Mouse (Mus musculus): ENCODE data around the gene Ints13. TPM values are rescaled to one million over a fixed set of nuclear protein-coding genes. Genes with fewer than 3 reads are reported as not detected.

The Ints13 gene
- polyA plus RNA-seq, 2 experiments from 2014 or later, result 53.1 to 58.5 TPM

- no peak for ATAC-seq
Observed at GRCm38 (mm10) chr6:146538661-146539060, 39.0 kb downstream of the Ints13 start.

GRCm38 (mm10) chr6:146538071-146538470 lies 39.6 kb downstream of the Ints13 start:
- no peak for ATAC-seq

- ATAC-seq, result no peak
Observed at GRCm38 (mm10) chr6:146537111-146537510, 40.5 kb downstream of the Ints13 start.

DNA sequence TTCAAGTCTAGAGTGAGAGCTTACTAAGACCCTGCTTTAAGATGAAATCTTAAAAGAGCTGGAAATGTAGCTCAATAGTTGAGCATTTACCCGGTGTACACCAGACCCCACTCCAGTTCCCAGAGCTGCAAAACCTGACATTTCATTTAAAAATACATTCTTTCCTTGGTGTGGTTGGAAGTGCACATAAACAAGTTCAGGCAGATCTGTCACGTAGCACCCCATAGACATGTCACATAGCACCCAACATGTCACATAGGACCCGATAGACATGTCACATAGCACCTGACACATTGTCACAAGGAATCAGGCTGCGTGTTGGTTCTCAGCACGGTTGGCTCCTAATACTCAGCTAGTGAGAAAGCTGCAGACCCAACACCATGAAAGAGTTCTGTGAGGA lies 42.1 kb downstream of the Ints13 start:
- ATAC-seq, result no peak

GRCm38 (mm10) chr6:146533146-146533545 lies 44.5 kb downstream of the Ints13 start:
- ATAC-seq, result no peak

DNA sequence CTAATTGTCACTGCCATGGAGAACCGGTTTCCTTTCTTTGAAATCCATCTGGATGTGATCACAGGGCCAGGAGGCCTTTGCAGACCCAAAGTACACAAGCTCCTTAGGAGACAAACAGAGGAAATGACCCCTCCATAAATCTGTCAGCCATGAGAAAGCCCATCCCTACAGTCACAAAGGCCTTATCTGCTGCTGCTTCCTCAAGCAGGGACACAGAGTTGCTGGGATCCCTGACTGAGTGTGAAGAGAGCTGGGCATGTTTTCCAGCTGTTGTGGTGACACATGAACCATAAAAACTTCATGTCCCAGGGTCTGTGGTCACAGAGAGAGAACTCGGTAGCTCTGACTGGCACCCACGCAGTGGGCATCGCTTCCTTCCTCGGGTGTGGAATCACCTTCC lies 46.9 kb downstream of the Ints13 start:
- no peak for ATAC-seq

DNA sequence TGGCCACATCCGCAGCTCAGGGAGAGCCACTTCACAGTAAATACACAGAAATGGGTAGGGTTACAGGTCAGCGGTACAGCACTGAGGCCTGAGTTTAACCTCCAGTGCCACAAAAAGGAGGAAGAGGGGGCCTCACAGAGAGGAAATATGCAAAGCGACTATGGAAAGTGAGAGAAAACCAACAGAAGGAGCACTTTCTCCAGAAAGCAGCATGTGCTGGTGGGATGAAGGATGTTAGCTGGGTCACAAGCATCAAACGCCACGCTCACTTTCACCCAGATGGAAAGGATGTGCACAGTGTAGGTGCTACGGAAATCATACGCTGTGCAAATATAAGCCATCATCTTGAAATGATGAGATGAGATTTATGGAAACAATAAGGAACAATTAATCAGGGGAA lies 47.3 kb downstream of the Ints13 start:
- ATAC-seq, result no peak

- no peak for ATAC-seq
Observed at GRCm38 (mm10) chr6:146527537-146527936, 50.1 kb downstream of the Ints13 start.

GRCm38 (mm10) chr6:146525500-146525899 lies 52.1 kb downstream of the Ints13 start:
- ATAC-seq, result no peak

DNA sequence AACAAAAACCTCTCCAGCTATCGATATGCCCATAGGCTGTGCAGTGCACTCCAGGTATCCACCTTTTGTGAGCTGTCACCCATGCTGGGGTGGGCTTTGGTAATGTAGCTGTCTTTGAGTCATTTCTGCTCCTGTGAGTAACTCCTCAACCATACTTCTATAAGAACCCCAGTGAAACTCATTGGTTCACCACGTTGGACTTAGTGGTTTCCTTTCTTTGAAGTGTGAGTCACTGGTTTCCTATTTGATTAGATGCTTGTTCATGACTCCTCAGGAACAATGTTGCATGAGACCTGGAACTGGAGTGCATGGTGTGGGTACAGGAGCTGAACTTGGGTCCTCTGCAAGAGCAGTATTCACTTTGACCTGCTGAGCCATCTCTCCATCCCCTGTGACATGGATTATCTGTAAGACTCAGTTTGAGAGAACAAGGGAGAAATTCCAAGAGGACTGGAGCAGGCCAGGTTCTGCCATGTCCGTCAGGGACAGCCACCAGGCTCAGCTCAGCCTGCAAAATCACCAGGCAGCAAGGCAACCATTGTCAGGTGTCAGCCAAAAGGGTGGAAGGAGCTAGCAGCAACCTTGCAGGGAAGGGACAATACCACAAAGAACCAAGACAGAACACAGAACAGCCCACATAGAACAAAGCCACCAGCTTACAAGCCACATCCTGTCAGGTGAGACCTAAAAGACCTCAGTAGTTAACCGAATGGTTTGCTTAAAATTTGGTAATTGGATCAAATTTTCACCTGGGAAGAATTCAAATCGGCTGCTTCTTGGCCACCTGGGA lies 56.0 kb downstream of the Ints13 start:
- peak; percentile 85 for ATAC-seq

DNA sequence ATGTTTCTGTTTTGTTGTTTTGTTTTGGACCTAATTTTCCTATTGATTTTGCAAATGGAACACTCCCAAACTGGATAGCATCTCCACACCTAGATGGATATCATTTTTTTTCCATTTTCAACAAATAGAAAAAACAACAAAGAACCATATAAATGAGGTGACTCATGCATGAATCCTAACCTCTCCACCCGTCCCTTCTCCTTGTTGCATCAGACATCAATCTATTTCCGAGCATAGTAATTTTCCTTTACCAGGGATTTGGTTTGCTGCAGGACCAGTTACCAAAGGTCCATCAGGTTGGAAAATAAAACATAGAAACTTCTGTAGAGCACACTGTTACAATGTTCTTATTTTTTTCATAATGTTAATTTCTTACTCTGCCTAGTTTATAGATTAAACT lies 58.6 kb downstream of the Ints13 start:
- ATAC-seq, result no peak

- no peak for ATAC-seq
Observed at GRCm38 (mm10) chr6:146515936-146516335, 61.7 kb downstream of the Ints13 start.

DNA sequence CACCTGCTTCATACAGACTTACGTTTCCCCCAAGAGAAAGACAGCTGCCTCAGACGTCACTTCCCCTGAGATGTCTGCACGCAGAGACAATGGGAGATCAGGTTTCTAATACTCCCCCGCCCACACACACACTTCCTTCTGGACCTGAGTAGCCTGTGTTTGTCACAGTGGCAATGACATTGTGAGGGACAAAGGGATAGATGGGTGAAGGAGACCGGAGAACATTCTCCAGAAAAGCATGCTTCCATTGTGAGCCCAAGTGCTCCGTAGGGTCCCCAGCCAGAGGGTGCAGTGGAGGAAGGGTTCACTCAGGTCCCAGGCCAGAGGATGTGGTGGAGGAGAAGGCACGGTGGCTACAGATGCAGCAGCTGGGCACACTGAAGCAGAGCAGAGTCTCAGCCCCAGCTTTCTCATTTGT lies 63.1 kb downstream of the Ints13 start:
- peak; percentile 53 for ATAC-seq

- ATAC-seq, result no peak
Observed at GRCm38 (mm10) chr6:146513899-146514298, 63.7 kb downstream of the Ints13 start.

GRCm38 (mm10) chr6:146513384-146513783 lies 64.3 kb downstream of the Ints13 start:
- ATAC-seq, result no peak

DNA sequence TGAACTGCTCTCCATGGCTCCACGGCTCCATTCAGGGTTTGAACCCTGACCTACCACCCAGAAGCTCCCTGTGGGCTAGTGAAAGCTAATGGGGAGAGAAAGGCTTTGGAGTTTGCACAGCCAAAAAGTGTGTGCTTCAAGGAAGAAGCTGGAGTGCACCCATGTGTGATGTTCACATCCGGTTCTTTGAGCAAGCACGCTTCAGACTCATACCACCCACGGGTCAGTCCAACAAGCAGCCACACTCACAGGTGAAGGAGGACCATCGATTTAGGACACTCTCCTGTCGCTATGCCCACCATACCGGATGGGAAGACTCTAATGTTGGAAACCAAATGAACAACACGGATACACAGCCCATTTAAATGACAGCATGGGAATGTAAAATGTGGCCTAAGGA lies 66.1 kb downstream of the Ints13 start:
- no peak for ATAC-seq

DNA sequence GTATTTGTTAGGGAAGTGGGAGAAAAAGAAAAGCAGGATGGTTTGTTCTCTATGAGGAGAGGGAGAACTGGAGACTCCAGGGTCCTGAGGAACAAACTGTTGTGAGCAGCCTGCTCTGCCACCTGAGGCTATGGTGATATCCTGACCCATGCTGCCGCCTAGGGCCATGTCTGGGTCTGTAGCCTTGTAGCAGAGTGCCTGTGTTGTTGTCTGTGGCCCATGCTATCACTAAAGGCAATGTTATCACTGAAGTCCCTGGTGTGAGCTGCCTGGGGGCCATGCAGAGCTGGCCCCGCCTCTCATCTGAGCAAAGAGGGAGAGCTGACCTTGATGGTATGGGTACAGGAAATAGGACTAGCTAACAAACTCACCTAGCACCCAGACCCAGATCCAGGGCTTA lies 67.7 kb downstream of the Ints13 start:
- no peak for ATAC-seq

DNA sequence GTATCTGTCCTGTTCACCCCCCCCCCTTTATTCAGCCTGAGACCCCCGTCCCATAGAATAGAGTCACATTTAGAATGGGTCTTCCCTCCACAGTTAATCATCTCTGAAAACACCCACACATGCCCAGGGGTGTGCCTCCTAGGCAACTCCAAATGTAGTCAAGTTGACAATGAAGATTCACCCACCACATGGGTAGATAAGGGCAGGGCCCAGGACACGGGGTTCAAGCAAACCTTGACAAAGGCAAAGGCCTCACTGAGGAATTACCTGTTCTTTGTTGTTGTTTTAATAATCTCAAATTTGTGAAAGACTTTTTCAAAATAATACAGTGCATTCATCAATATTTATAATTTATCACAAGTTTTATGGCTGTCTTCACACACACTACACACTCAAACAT lies 73.2 kb downstream of the Ints13 start:
- ATAC-seq, result no peak

GRCm38 (mm10) chr6:146502856-146503255 lies 74.8 kb downstream of the Ints13 start:
- no peak for ATAC-seq

- peak; percentile 41 for ATAC-seq
Observed at GRCm38 (mm10) chr6:146501866-146502804, 75.5 kb downstream of the Ints13 start, which contains the start of gene Itpr2. Gene Itpr2 (minus strand): TSS chr6:146502223.

- ATAC-seq, result peak; percentile 72
Observed at GRCm38 (mm10) chr6:146501316-146501865, 76.2 kb downstream of the Ints13 start.

DNA sequence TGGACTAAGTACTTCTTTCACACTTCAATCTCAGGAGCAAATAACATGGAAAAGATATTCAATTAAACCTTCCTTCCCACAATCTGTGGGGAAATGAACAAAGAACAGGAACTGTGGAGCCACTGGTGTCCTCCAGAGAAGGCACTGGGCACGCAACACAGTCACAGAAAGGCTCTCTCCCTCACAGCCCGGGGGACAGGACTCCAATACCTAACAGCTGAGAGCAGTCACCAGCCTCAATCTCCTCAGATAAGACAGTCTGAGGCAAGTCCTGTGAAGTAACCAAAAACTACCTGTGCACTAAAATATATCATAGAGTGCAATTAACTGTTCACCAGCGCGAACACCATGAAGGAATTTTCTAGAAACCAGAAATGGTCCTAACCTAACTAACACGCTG lies 76.9 kb downstream of the Ints13 start:
- ATAC-seq, result no peak

DNA sequence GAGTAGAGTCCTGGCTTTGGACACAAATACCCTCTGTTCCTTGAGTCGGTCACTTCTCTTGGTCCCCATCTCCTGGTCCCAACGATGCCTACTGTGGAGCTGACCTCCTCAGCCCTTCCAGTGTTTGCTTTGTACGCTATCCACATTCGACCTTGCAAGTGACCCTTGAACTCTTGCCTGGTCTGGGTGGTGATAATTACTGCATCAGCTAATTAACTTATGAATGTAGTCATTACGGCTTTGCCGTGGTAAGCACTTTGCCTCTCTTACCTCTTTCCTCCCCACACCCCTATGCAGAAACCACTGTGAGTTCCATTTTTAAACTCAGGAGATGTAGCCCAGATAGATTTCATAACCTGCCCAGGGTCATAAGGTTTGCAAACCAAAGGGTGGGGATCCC lies 77.4 kb downstream of the Ints13 start:
- no peak for ATAC-seq

Measured in CD4-positive, CD25-positive, alpha-beta regulatory T cell, adult 4 months (primary cell).